Mouse (Mus musculus) kidney, adult 2 months (tissue): ENCODE results near the gene Cnot6. TPM values are rescaled to one million over a fixed set of nuclear protein-coding genes. Genes with fewer than 3 reads are reported as not detected.

Source experiments
- DNase-seq: peaks from one replicate; pipeline ENCODE4 v3.0.0; 2021
- H3K27ac ChIP-seq: fragments of 200-500 bp; 2 replicates; pipeline ENCODE4 v1.5.1; 2012; ENCODE audit warnings: low read depth, low read length, control low read depth, inconsistent platforms; ENCODE audit not compliant: insufficient read depth
- H3K27me3 ChIP-seq: fragments of 200-500 bp; replicated peaks from 2 replicates; pipeline ENCODE4 v1.6.1; 2012; ENCODE audit warnings: mild to moderate bottlenecking, moderate library complexity, low read length, inconsistent platforms; ENCODE audit not compliant: control insufficient read depth, insufficient read depth
- H3K36me3 ChIP-seq: fragments of 200-500 bp; 2 replicates; pipeline ENCODE4 v1.6.1; 2012; ENCODE audit warnings: mild to moderate bottlenecking, moderate library complexity, low read length, inconsistent platforms; ENCODE audit not compliant: control insufficient read depth, insufficient read depth
- H3K4me1 ChIP-seq: fragments of 200-500 bp; 2 replicates; pipeline ENCODE4 v1.6.1; 2011; ENCODE audit warnings: low read length; ENCODE audit not compliant: control insufficient read depth, insufficient read depth
- H3K4me3 ChIP-seq: fragments of 200-500 bp; 2 replicates; pipeline ENCODE4 v1.5.1; 2011; ENCODE audit warnings: mild to moderate bottlenecking, low read depth, low read length, control low read depth; ENCODE audit not compliant: insufficient read depth
- CTCF ChIP-seq: fragments of 200-500 bp; conservative IDR thresholded peaks from 2 replicates; pipeline ENCODE4 v1.5.1; 2011; ENCODE audit warnings: low read depth, mild to moderate bottlenecking, control low read depth, low read length, moderate library complexity, mixed read lengths; ENCODE audit not compliant: insufficient read depth, insufficient read length
- POLR2A ChIP-seq: fragments of 200-500 bp; IDR thresholded peaks from one replicate; pipeline ENCODE4 v1.6.1; 2011; ENCODE audit warnings: low read depth, low read length, control low read depth
- WGBS: fragments of 180-500 bp; shearing (Covaris S2); methylation state at CpG from one replicate; pipeline ENCODE4 v1.1.7; 2018; 5-methylcytosine and 5-hydroxymethylcytosine counted together
- polyA plus RNA-seq: library from polyadenylated mRNA; depleted of rRNA; stranded (reverse); fragments of >200 nt; gene quantifications from 2 replicates; pipeline ENCODE4 v1.2.3, GENCODE M21; 2012

Cnot6 gene
- polyA plus RNA-seq, 1 experiment, result 14.1 TPM

- Histone ChIP-seq H3K27me3 (no peaks in the 10 kb centered on the region), H3K4me3 (no peak overlapping the region), H3K36me3 (no peaks in the 10 kb centered on the region), H3K27ac (no peak overlapping the region), H3K4me1 (no peaks in the 10 kb centered on the region)
- 69% methylated on average over 12 of the region's 12 CpGs for WGBS
- TF ChIP-seq CTCF (no peak), POLR2A (no peak)
- no peak for DNase-seq
These were observed 48.0 kb downstream of the Cnot6 start for GRCm38 (mm10) chr11:49664262-49665140.

GRCm38 (mm10) chr11:49663310-49663709 lies 49.2 kb downstream of the Cnot6 start, which contains the start of gene Scgb3a1:
Gene Scgb3a1, plus strand, starts transcription at chr11:49663610.
- TF ChIP-seq POLR2A, result no peak
- TF ChIP-seq CTCF, result no peak
- Histone ChIP-seq H3K4me1 (no peaks in the 10 kb centered on the region), H3K27me3 (no peaks in the 10 kb centered on the region), H3K36me3 (no peaks in the 10 kb centered on the region), H3K4me3 (no peak within 1 kb of the TSS), H3K27ac (no peak within 1 kb of the TSS)
- no peak for DNase-seq
- WGBS, result 68% methylated on average over 5 of the region's 5 CpGs

DNA sequence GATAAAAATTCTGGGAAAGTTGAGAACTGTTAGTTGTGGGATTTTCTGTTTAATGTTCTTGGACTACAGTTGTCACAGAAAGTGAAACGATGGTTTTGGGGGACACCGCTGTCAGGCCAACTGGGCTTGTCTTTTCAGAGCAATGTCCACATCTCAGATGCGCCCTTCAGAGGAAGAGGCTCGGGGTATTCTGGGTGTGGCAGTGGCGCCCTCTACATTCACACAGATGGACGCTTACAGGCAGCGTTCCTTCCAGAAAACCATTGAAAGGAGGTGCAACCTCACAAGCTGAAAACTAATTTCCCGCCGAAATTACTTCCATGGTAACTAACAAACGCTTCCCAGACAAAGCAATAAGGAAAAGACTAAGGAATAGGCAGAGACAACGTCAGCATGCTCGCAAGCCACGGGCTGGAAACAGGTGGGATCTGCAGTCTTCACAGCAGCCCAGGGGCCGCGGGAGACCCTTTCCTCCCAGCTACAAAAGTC lies 50.2 kb downstream of the Cnot6 start:
- no peaks in the 10 kb centered on the region for H3K36me3 ChIP-seq
- TF ChIP-seq POLR2A (no peak), CTCF (0 out of 2 replicates have a peak, but pooled peaks have one; percentile 6)
- no peak for DNase-seq
- no peak overlapping the region for H3K4me3 ChIP-seq
- no peaks in the 10 kb centered on the region for H3K27me3 ChIP-seq
- no peaks in the 10 kb centered on the region for H3K4me1 ChIP-seq
- H3K27ac ChIP-seq, result no peak overlapping the region
- WGBS, result 55% methylated on average over 15 of the region's 15 CpGs

DNA sequence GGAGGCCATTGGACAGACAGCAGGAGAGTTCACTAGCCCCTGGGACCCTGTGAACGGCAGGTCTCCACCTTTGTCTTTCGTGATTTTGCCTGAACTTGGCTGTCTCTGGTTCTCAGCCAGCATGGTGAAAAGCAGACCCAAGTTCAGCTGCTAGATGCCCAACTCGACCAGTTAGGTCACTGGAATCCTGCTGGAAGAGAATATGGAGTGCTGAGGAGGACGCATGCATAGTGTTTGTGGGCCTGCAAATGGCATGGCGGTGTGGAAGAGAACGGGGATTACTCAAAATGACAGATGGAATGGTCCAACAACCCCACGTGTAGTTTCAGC lies 53.1 kb downstream of the Cnot6 start:
- WGBS, result 74% methylated on average over 7 of the region's 7 CpGs
- TF ChIP-seq CTCF (no peak), POLR2A (no peak)
- Histone ChIP-seq H3K36me3 (no peaks in the 10 kb centered on the region), H3K4me3 (no peak overlapping the region), H3K4me1 (no peaks in the 10 kb centered on the region), H3K27me3 (no peaks in the 10 kb centered on the region), H3K27ac (no peak overlapping the region; the same call in 1 of the 2 replicates)
- DNase-seq, result no peak

DNA sequence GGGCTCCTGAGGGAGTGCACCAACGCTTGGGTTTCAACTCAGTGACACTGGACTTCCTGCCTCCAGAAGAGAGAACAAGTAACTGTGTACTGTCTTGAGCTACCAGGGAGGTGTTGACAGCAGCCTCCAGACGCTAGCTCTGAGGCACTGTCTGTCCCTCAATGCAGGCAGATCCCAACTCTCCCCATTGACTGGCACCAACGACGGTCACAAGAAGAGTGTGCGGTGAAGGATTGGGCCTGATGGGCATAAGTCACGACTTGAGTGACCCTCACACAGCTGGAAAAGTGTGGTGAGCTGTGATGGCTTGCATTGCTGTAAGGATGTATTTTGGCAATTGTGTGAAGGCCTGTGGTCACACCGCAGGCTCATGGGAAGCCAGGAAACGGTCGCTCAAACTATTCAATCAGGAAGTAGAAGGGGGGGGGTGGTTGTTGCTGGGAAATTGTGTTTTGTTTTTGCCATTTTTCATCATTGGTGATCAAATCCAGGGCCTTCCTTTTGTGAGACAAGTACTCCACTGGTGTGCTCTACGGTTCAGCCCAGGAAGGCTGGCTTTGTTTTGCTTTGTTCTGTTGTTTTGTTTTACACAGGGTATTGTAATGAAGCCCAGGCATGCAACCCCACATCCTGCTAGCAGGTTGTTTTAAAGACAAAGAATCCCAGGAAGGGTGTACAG lies 53.6 kb downstream of the Cnot6 start:
- peak overlapping the region; percentile 5; the same call in 1 of the 2 replicates for H3K27ac ChIP-seq
- DNase-seq, result peak; percentile 34
- WGBS, result 62% methylated on average over 10 of the region's 10 CpGs

DNA sequence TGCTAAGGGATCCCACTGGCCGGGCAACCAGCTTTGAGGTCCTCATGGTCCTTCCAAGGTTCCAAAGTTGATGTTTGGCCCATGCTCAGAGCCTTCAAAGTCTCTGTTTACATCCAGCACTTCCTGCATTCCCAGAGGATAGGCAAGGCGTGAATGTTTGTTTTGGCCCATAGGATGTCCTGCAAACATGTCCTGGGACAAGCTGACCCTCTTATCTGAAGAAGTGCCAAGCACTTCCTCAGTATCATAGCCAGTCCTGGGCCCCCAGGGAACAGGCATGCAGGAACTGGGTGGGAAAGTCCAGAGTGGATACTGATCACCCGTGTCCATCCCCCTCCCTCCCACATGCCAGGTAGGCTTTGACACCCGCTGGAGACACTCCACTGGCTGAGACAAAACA lies 54.5 kb downstream of the Cnot6 start:
- Histone ChIP-seq H3K27me3 (no peaks in the 10 kb centered on the region), H3K27ac (no peak overlapping the region), H3K36me3 (no peaks in the 10 kb centered on the region), H3K4me1 (no peaks in the 10 kb centered on the region), H3K4me3 (no peak overlapping the region)
- no peak for TF ChIP-seq POLR2A
- no peak for TF ChIP-seq CTCF
- 62% methylated on average over 4 of the region's 4 CpGs for WGBS
- peak; percentile 43 for DNase-seq

More for the DNA sequence above, 53.6 kb downstream of the Cnot6 start:
- TF ChIP-seq CTCF (no peak), POLR2A (no peak)
- H3K27me3 ChIP-seq, result no peaks in the 10 kb centered on the region
- H3K4me3 ChIP-seq, result no peak overlapping the region
- H3K4me1 ChIP-seq, result no peaks in the 10 kb centered on the region
- H3K36me3 ChIP-seq, result no peaks in the 10 kb centered on the region

DNA sequence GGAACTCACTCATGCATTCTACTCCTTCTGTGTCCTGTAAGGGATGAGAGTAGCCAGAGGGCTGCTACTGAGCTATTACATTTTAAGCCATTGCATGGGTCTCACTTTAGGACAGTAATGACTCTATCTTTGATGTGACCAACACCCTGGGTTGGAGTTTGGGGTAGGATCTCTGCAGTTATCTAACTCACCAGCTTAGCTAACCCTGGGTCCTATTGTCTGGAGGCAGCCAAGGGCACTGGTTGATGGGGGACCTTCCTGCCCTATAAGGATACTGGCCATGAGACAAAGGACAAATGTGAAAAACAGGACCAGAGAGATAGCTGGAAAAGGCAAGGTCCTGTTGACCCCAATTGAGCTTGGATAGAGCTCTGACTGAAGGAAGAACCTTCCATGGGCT lies 57.0 kb downstream of the Cnot6 start:
- peaks cover 4% of the 10 kb centered on the region; the same call in 1 of the 2 replicates for H3K4me1 ChIP-seq
- no peak for TF ChIP-seq CTCF
- TF ChIP-seq POLR2A, result no peak

More for the DNA sequence above, 57.0 kb downstream of the Cnot6 start:
- Histone ChIP-seq H3K36me3 (no peaks in the 10 kb centered on the region), H3K27ac (no peak overlapping the region), H3K27me3 (no peaks in the 10 kb centered on the region), H3K4me3 (no peak overlapping the region)
- no peak for DNase-seq
